Mouse (Mus musculus) olfactory bulb, adult 2 months (tissue): Measurements from ENCODE around the gene Chst13.

Source experiments
- CTCF ChIP-seq: fragments of 200-500 bp; IDR thresholded peaks from 2 replicates; pipeline ENCODE4 v1.5.1; 2012; ENCODE audit warnings: low read depth, mild to moderate bottlenecking, low read length, moderate library complexity; ENCODE audit not compliant: insufficient read depth
- POLR2A ChIP-seq: fragments of 200-500 bp; IDR thresholded peaks from 2 replicates; pipeline ENCODE4 v1.6.1; 2012; ENCODE audit warnings: mild to moderate bottlenecking, low read depth, low read length, moderate library complexity; ENCODE audit not compliant: insufficient read depth

DNA sequence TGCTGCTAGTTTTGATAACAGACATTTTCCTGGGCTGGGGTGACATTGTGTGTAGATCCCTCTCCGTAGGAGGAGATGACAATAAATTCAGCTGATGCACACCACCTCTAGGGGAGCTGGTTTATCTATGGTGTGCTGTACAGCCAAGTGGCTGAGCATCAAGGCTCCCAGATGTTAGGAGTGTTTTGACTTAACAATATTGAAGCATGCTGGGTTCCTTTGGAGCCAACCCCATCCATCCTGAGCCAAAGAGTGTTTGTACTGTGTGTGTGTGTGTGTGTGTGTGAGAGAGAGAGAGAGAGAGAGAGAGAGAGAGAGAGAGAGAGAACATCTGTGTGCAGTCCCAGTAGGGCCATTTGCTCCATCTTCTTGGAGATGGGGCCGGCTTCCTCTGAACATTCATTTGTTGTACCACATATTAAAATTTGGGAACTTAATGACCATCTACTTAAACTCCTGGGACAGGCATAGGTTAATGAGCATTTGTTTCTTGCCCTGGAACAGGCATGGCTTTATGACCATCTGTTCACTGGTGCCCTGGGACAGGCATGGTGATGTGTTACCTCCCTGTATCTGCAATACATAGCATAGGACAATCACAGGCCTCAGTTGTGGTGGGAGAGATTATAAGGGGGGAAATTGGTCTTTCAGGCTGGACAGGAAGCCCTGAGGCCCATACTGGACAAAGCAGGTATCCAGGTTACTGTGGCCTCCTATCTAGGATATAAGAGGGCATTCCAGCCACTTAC, 7.3 kb downstream of the Chst13 start:
- TF ChIP-seq POLR2A, result no peak
- no peak for TF ChIP-seq CTCF
